Mouse (Mus musculus) hindbrain, embryonic 11.5 days (tissue): Measurements from ENCODE around the gene Clpx. TPM values are rescaled to one million over a fixed set of nuclear protein-coding genes. Genes with fewer than 3 reads are reported as not detected.
"Not testable (repeated sequence)": the region's sequence is repeated elsewhere in the genome, so short reads cannot be mapped to it uniquely, and the experiment has no call there.

Experiments
- ATAC-seq: fragments of 200-750 bp; cut with Nextera tagmentation; 2 replicates; pipeline ENCODE4 v1.8.0; 2017; ENCODE audit warnings: mild to moderate bottlenecking, moderate TSS enrichment, moderate library complexity; ENCODE audit not compliant: low FRiP score
- DNase-seq: peaks from one replicate; pipeline ENCODE4 v3.0.0-alpha.2; 2015; ENCODE audit warnings: low spot score
- H3K27ac ChIP-seq: fragments of 300-500 bp; sonication (generic); 2 replicates; pipeline ENCODE4 v1.5.1; 2014; ENCODE audit warnings: mild to moderate bottlenecking, low read depth, low read length
- H3K27me3 ChIP-seq: fragments of 300-500 bp; sonication (generic); 2 replicates; pipeline ENCODE4 v1.6.1; 2014; ENCODE audit warnings: mild to moderate bottlenecking, low read length, moderate library complexity, mixed read lengths; ENCODE audit not compliant: control insufficient read depth, insufficient read depth
- H3K36me3 ChIP-seq: fragments of 300-500 bp; sonication (generic); 2 replicates; pipeline ENCODE4 v1.6.1; 2014; ENCODE audit warnings: mild to moderate bottlenecking, low read length, moderate library complexity, mixed read lengths; ENCODE audit not compliant: control insufficient read depth, insufficient read depth
- H3K4me1 ChIP-seq: fragments of 300-500 bp; sonication (generic); replicated peaks from 2 replicates; pipeline ENCODE4 v1.6.1; 2014; ENCODE audit warnings: low read length, mixed read lengths; ENCODE audit not compliant: control insufficient read depth, insufficient read depth
- H3K4me2 ChIP-seq: fragments of 300-500 bp; sonication (generic); replicated peaks from 2 replicates; pipeline ENCODE4 v1.6.1; 2014; ENCODE audit warnings: mild to moderate bottlenecking, low read depth, low read length
- H3K4me3 ChIP-seq: fragments of 300-500 bp; sonication (generic); 2 replicates; pipeline ENCODE4 v1.5.1; 2014; ENCODE audit warnings: low read depth, low read length
- H3K9ac ChIP-seq: fragments of 300-500 bp; sonication (generic); 2 replicates; pipeline ENCODE4 v1.6.1; 2014; ENCODE audit warnings: low read depth, low read length
- H3K9me3 ChIP-seq: fragments of 300-500 bp; sonication (generic); 2 replicates; pipeline ENCODE4 v1.6.1; 2016; ENCODE audit warnings: low read length; ENCODE audit not compliant: control insufficient read depth
- WGBS: fragments of 180-500 bp; shearing (Covaris S2); extraction: QIAGEN DNeasy Blood & Tissue Kit; methylation state at CpG from one replicate; pipeline ENCODE4 v1.1.7; 2014; 5-methylcytosine and 5-hydroxymethylcytosine counted together
- polyA plus RNA-seq: library from polyadenylated mRNA; unstranded; fragments of >200 nt; fragmentation: Nextera tagmentation; extraction: Ambion mirVana; gene quantifications from 2 replicates; pipeline ENCODE4 v1.2.1, GENCODE M21; 2014

The Clpx gene
- polyA plus RNA-seq, 1 experiment from 2014 or later, result 47.5 TPM

DNA sequence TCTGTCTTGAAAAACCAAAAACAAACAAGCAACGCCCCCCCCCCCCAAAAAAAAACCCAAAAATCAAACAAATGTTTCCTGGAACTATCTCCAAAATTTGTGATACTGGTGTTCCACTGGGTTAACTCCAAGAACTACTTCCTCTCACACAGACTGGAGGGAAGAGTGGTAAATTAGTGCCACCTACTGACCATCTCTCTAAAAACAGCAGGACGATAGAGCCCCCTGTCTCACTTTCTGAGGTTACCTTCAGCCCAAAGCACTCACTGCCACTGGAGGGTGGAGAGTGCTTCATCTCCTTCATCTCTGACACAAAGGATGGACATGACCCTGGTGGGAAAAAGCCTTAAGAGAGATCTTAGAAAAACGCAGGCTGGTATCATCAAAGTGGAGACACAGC lies 10.8 kb upstream of the Clpx start:
- WGBS, result 2% methylated on average over 3 of the region's 3 CpGs
- no peaks in the 10 kb centered on the region for H3K9me3 ChIP-seq
- DNase-seq, result peak; percentile 57
- H3K4me3 ChIP-seq, result no peak overlapping the region
- H3K4me2 ChIP-seq, result no peak overlapping the region
- no peak for ATAC-seq
- H3K4me1 ChIP-seq, result no peaks in the 10 kb centered on the region
- H3K27me3 ChIP-seq, result no peaks in the 10 kb centered on the region
- no peak overlapping the region for H3K9ac ChIP-seq
- no peaks in the 10 kb centered on the region for H3K36me3 ChIP-seq
- no peak overlapping the region for H3K27ac ChIP-seq

DNA sequence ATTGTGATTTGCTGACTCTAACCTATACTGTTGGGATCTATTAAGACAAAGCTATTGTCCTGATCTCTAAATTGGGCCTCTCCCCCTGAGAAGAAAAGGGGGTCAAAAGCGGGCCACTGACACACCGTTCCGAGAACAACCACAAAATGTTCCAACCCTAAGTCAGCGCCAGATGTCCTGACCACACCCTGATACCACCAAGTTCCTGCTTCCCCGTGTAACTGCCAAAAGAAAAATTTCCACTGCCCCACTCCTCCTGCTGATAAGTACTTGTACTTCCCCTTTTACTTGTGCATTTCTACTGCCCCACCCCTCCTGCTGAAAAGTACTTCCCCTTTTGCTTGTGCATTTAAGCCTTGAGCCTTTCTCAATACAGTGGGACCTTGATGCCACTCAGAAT lies 5.8 kb upstream of the Clpx start:
- H3K27me3 ChIP-seq, H3K4me3 ChIP-seq, ATAC-seq, H3K4me2 ChIP-seq, H3K9ac ChIP-seq, H3K27ac ChIP-seq, H3K9me3 ChIP-seq, DNase-seq, H3K4me1 ChIP-seq, H3K36me3 ChIP-seq: not testable (repeated sequence)
- 80% methylated on average over 5 of the region's 5 CpGs for WGBS

DNA sequence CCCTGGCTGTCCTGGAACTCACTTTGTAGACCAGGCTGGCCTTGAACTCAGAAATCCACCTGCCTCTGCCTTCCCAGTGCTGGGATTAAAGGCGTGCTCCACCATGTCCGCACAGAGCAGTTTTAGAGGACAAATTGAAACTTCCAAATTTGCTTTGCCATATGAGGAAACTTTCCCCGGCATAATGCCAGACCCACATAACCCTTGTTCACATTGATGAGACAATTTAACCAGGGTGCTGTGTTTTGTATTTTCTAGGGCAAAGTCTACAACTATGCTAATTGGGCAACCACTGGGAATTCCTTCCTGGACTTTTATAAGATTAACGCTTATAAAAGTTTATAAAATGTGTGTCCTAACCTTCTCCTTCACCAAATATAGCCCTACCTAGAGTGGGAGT lies 4.1 kb upstream of the Clpx start:
- no peak overlapping the region for H3K4me3 ChIP-seq
- no peaks in the 10 kb centered on the region for H3K36me3 ChIP-seq
- 93% methylated on average over 4 of the region's 4 CpGs for WGBS

DNA sequence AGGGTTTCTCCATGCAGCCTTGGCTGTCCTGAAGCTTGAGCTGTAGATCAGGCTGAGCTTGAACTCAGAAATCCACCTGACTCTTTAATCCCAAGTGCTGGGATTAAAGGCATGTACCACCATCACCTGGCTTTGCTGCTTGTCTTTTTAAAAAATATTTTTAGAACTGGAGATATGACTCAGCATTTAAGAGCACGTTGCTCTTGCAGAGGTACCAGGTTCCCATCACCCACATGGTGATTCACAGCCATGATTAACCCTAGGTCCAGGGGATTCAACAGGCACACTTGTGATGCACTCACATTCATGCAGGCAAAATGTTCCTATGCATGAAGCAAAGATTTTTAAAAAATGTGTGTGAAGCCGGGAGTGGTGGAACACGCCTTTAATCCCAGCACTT lies 1.6 kb upstream of the Clpx start:
- no peak for DNase-seq
- H3K4me3 ChIP-seq, result no peak overlapping the region

More for the DNA sequence above, 4.1 kb upstream of the Clpx start:
- Histone ChIP-seq H3K9ac (no peak overlapping the region), H3K27ac (no peak overlapping the region), H3K4me2 (no peak overlapping the region), H3K27me3 (no peaks in the 10 kb centered on the region), H3K4me1 (no peaks in the 10 kb centered on the region), H3K9me3 (no peaks in the 10 kb centered on the region)
- DNase-seq (no peak), ATAC-seq (no peak)

GRCm38 (mm10) chr9:65293119-65293518 lies 941 bp upstream of the Clpx start:
- H3K36me3 ChIP-seq, result no peaks in the 10 kb centered on the region
- H3K9me3 ChIP-seq, result no peaks in the 10 kb centered on the region
- no peak for ATAC-seq
- H3K9ac ChIP-seq, result peak overlapping the region; percentile 83
- no peak overlapping the region for H3K27ac ChIP-seq
- H3K4me1 ChIP-seq, result no peaks in the 10 kb centered on the region
- H3K4me2 ChIP-seq, result peak overlapping the region; percentile 74
- DNase-seq, result no peak
- peak overlapping the region; percentile 87 for H3K4me3 ChIP-seq
- WGBS, result 44% methylated on average over 5 of the region's 5 CpGs
- no peaks in the 10 kb centered on the region for H3K27me3 ChIP-seq

More for the DNA sequence above, 1.6 kb upstream of the Clpx start:
- H3K9me3 ChIP-seq, result no peaks in the 10 kb centered on the region
- no peak overlapping the region for H3K4me2 ChIP-seq
- ATAC-seq, result no peak
- no peaks in the 10 kb centered on the region for H3K36me3 ChIP-seq
- no peaks in the 10 kb centered on the region for H3K4me1 ChIP-seq
- 95% methylated on average over 3 of the region's 3 CpGs for WGBS
- H3K9ac ChIP-seq, result no peak overlapping the region
- no peaks in the 10 kb centered on the region for H3K27me3 ChIP-seq
- H3K27ac ChIP-seq, result no peak overlapping the region

GRCm38 (mm10) chr9:65293580-65293972 lies 484 bp upstream of the Clpx start:
- no peaks in the 10 kb centered on the region for H3K4me1 ChIP-seq
- peak overlapping the region; percentile 83 for H3K9ac ChIP-seq
- H3K9me3 ChIP-seq, result no peaks in the 10 kb centered on the region
- ATAC-seq, result peak; percentile 54
- H3K27me3 ChIP-seq, result no peaks in the 10 kb centered on the region
- whole genome bisulfite sequencing, result under 1% methylated on average over 9 of the region's 9 CpGs
- H3K27ac ChIP-seq, result no peak overlapping the region
- H3K4me2 ChIP-seq, result peak overlapping the region; percentile 74
- peak; percentile 43 for DNase-seq
- H3K36me3 ChIP-seq, result no peaks in the 10 kb centered on the region
- peak overlapping the region; percentile 87 for H3K4me3 ChIP-seq

- Histone ChIP-seq H3K4me3 (peak overlapping the region; percentile 87), H3K27me3 (no peaks in the 10 kb centered on the region), H3K27ac (no peak overlapping the region), H3K4me2 (peak overlapping the region; percentile 74), H3K4me1 (no peaks in the 10 kb centered on the region), H3K36me3 (no peaks in the 10 kb centered on the region), H3K9me3 (no peaks in the 10 kb centered on the region), H3K9ac (peak overlapping the region; percentile 88)
- DNase-seq, result no peak
- ATAC-seq, result no peak
- 3% methylated on average over 28 of the region's 28 CpGs for WGBS
Measured at GRCm38 (mm10) chr9:65294716-65295378, 787 bp downstream of the Clpx start.

GRCm38 (mm10) chr9:65297056-65297455 lies 3.0 kb downstream of the Clpx start:
- H3K4me3 ChIP-seq, result no peak overlapping the region
- no peak for ATAC-seq
- H3K9ac ChIP-seq, result no peak overlapping the region
- H3K4me1 ChIP-seq, result no peaks in the 10 kb centered on the region
- H3K27ac ChIP-seq, result no peak overlapping the region
- no peak for DNase-seq
- 97% methylated on average over 2 of the region's 2 CpGs for WGBS
- H3K36me3 ChIP-seq, result no peaks in the 10 kb centered on the region
- no peaks in the 10 kb centered on the region for H3K27me3 ChIP-seq
- no peak overlapping the region for H3K4me2 ChIP-seq
- no peaks in the 10 kb centered on the region for H3K9me3 ChIP-seq

DNA sequence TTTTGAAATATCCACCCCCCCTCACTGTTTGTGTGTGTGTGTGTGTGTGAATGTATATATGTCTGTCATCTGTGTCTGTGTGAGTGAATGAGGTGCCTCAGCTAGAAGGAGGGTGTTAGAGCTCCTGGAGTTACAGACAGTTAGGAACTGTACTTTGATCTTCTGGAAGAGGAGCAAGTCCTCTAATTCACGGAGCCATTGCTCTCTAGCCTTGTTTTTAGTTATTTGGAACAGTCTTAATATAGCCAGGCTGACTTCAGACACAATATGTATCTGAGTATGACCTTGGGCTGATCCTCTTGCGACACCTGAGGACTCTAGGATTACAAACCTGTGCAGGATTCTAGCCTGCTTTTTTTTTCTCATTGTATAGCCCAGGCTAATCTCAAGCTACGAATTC lies 4.7 kb downstream of the Clpx start:
- Histone ChIP-seq H3K9me3 (no peaks in the 10 kb centered on the region), H3K4me3 (no peak overlapping the region), H3K36me3 (0 out of 2 replicates have a peak, but pooled peaks cover 2% of the 10 kb centered on the region), H3K4me1 (no peaks in the 10 kb centered on the region), H3K4me2 (no peak overlapping the region), H3K27me3 (no peaks in the 10 kb centered on the region), H3K9ac (no peak overlapping the region), H3K27ac (no peak overlapping the region)
- no peak for DNase-seq
- ATAC-seq, result no peak
- WGBS, result 95% methylated on average over 3 of the region's 3 CpGs
